Mouse (Mus musculus): Measurements from ENCODE around the gene Irgc1.
"Not testable (repeated sequence)": the region's sequence is repeated elsewhere in the genome, so short reads cannot be mapped to it uniquely, and the experiment has no call there.

Gene Irgc1

DNA sequence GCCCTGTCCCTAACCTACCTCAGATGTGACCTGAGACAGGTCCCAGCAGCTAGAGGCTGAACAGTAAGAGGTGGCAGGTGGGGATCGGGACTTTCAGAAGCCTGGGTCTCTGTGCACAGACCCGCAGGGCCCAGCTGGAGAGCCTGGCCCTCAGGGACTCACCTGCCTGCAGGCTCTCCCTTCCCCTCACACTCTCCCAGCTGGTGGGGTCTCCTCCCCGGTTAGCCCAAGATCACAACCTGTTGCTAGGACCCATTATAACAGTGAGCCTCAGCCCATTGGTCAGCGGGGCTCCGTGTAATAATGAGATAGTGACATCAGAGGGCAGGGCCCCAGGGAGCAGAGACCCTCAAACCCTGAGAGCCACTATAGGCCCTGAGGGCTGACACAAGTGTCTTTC, 16.8 kb downstream of the Irgc1 start:
- no peak for DNase-seq (ENCODE audit: low spot score in 2 of 2)

DNA sequence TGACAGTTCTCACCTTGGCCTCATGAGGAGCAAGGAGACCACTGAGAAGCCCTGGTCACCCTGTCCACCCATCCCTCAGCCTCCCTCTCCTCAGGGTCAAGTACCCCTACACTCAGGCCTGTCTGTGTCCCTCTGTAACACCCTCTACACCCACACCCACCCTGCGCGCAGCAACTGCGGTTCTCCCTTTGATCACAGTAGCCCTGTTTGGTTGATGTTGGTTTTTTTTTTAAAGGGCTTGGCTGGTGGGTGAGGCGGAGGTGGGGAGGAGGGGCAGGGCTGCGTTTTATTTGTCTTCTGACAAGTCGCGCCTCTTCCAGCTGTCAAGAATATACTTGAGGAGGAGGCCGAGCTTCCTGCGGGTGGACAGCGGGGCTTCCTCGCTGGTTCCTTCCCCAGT, 20.4 kb downstream of the Irgc1 start:
- no peak for DNase-seq (ENCODE audit: low spot score in 2 of 2)

GRCm38 (mm10) chr7:24430551-24431345, 21.3 kb downstream of the Irgc1 start:
- no peak for DNase-seq (ENCODE audit: low spot score in 2 of 2)

DNA sequence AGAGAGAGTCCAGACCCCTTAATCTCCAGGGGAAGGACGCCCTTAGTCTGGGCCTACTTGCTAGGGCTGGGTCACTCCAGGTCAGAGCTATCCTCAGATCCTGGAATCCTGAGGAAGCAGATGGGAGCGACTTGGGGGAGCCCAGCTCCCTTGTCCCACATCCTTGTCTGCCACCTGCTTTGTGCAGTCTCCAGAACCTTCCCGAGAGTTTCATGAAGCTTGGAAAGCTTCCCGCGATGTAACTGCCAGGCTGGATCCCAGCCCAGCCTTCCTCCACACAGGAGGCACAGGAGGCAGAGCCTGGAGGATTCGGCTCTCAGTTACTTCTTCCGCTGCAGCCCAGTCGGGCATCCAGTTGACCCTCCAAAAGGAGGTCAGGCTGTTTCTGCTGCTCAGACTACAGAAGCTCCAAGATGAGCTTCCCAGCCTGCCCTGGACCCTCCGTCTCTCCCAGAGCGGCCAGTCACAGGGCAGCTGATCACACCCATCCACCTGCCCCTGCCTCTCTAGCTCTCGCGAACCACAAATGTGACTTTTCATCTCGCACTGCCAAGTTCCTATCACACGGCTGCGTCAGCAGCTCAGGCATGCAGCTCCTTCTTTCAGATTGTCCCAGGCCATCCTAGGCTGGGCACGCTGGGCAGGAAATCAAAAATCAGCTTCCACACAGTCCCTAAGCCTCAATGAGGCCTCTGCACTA, 22.5 kb downstream of the Irgc1 start:
- peak; percentile 82 to 86 for DNase-seq (ENCODE audit: low spot score in 2 of 2)

DNA sequence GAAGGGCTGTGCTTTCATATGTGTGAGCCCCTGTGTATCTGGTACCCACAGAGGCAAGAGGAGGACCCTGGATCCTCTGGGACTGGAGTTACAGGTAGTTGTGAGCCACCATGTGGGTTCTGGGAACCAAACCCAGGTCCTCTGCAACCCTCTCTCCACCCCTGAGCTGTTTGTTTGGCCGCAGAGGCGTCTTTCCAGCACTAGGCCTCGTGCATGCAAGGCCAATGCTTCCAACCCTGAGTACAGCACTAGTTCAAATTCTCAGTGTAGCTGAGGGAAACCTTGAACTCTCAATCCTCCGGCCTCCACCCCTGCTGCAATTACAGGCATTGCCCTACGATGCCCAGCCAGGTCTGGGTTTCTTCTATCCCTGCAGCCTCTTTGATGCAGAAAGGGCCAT, 23.4 kb downstream of the Irgc1 start:
- no peak for DNase-seq (ENCODE audit: low spot score in 2 of 2)

- DNase-seq (ENCODE audit: low spot score in 2 of 2) = no peak
Measured at GRCm38 (mm10) chr7:24427168-24427567, 24.9 kb downstream of the Irgc1 start.

DNA sequence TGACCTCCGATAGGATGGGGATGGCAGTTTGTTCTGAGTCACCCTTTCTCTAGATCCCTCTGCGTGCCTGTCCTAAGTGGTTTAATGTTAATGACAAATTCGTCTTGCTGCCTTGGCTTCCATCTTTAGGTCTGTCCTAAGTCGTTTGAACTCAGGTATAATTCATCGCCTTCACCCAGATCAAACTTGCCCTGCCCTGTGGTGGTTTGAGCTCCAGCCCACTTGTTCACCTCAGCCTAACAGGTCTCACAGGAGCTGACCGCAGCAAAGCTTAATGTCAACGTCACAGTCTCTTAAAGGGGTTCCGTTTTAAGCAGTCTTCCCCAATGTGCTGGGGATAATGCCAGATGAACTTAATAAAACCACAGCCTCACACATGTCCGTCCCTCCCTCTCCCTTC, 26.2 kb downstream of the Irgc1 start:
- no peak for DNase-seq (ENCODE audit: low spot score in 2 of 2)

DNA sequence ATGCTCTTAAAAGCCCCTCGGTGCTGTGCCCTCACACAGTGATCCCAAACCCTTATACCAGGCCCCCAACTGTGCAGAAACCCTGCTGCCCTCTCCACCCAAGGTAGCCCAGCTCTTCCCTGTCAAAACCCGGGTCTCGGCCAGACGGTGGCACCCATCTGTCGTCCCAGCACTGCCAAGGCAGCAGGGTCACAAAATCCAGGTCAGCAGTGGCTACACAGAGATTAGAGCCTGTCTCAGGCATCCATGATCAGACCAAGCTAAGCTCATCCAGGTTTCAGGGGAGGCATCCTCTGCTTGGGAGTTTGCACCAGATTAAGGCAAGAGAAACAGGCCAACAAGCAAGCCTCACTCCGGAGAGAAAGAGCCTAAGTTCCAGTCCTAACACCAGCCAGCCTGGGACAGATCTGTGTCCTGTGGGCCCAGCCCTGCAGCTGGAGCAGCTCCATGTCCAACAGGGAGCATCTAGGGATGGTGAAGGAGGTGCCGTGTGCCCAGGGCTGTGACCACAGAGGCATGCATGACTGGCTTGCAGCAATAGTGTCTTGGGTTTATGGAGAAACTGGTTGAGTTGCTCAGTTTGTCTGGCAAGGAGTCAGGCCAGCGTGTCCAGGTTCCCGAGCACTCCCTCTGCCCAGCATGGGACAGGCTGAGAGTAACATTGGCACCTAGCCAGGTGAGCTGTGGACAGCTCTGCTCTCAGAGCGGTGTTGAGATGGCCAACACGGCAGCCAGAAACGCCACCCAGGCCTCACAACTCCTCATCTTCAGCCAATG, 28.0 kb downstream of the Irgc1 start:
- DNase-seq (ENCODE audit: low spot score in 2 of 2) = no peak

DNA sequence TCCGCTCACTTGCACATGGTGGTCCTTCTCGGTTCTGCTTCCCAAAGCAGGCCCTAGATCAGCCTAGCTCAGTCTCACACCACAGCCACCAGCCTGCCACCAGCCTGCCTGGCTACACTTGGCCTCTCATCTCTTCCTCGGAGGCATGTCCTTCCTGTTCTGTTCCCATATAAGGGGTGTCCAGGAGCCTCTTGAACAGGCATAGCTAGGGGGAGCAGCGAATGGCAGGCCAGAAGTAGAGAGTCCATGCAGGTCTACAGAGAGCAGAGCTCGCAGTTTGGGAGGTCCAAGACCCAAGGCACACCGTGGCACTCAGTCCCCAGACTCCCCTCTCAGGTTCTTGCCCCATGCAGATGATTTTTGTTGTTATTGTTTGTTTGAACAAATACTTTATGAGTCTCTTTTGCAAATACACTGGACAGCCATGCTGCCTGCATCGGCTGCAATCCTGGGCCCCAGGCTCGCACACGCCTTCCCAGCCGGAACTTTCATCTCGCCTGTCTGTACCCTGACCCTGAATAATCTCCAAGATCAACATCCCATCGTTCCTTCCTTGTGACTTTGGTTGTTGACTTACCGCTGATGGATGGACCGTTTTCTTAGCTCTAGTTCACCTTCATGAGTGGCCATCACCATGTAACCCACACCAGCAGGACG, 28.9 kb downstream of the Irgc1 start:
- DNase-seq (ENCODE audit: low spot score in 2 of 2) = no peak

DNA sequence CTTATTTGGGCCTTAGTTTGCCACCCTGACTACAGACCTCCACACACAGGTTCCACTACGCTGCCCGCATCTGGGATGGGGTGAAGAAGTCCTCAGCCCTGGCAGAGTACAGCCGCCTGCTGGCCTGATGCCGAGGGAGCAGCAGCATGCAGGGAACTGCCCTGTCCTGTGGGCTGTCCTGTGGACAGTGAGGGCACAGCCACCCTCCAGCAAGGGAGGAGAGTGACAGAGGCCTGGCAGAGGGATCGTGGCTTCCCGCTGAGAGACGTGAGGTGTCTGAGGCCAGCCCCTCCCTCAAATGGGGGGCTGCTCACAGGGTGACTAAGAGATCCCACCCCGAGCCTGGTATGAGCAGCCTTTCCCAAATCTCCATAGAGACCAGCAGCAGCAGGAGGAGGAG, 29.8 kb downstream of the Irgc1 start:
- DNase-seq (ENCODE audit: low spot score in 2 of 2) = no peak

GRCm38 (mm10) chr7:24421648-24422047, 30.4 kb downstream of the Irgc1 start:
- no peak for DNase-seq (ENCODE audit: low spot score in 2 of 2)

- no peak for DNase-seq (ENCODE audit: low spot score in 2 of 2)
Measured at GRCm38 (mm10) chr7:24419579-24419978, 32.5 kb downstream of the Irgc1 start.

- DNase-seq (ENCODE audit: low spot score in 2 of 2) = no peak
Measured at GRCm38 (mm10) chr7:24415261-24415660, 36.8 kb downstream of the Irgc1 start.

DNA sequence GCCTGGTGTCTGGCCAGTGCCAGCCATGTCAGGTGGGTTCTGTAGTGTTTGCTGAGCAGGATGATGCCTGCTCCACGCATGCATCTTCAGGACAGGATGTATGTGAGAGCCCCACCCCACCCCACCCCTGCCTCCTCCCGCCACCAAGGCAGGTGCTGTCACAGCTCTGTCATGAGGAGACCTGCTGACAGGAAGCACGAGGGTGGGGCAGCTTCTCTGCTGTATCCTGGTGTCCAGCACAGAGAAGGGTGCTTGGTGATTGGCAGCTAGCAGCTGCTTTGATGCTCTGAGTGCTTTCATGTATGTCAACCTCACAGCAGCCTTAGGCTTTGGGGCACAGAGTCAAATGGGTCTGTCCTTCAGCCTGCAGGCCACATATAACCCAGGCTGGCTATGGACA, 38.5 kb downstream of the Irgc1 start:
- DNase-seq (ENCODE audit: low spot score in 2 of 2) = no peak

DNA sequence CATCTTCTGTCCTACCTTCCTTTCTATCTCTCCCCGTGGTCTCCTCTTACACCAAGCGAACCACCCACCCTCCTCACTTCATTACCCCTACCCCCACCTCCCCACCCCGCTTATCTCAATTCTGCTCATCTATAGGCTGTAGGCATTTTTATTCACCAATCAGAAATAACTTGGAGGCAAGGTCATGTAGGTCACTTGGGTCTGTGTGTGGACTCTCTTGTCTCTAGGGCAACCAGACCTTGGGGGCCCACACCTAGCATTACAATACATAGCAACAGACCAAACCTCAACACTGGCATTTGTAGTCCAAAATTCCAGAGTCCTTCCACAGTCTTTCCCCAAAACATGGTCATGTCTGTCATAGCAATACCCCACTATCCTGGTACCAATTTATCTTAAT, 41.3 kb downstream of the Irgc1 start:
- no peak for DNase-seq (ENCODE audit: low spot score in 2 of 2)

DNA sequence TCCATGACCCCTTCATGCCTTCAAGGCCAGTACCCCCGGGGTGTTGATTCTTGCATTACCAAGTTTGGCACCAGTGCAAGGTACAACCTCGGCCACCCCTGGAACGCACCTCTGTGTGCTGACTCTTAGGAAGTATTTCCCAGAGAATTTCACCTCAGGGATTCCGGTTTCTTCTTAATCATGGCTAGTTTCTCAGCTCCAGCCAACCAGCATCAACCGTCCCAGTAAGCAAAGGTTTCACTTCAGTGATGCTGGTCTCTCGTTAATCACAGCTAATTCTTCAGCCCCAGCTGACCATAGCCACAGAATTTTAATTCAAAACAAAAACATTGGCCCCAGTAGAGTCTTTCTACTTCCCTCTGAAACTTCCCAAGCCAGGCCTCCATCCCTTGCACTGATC, 42.0 kb downstream of the Irgc1 start:
- DNase-seq (ENCODE audit: low spot score in 2 of 2) = no peak

DNA sequence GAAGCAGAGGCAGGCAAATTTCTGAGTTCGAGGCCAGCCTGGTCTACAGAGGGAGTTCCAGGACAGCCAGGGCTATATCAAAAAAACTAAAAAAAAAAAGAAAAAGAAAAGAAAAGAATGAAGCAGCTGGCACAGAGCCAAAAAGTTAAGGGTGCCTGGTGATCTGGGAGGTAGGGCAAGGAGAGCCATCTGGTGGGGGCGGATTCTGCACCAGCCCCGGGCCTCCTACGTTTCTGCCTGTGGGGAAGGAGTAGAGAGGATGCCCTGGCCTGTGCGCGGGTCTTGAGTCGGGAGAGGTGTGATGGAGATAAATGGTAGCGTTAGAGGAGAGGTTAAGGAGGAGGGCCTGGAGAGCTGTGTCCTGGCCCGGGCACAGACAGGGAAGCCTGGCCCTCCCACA, 43.9 kb downstream of the Irgc1 start:
- DNase-seq (ENCODE audit: low spot score in 2 of 2) = no peak

GRCm38 (mm10) chr7:24406528-24407344, 45.4 kb downstream of the Irgc1 start:
- DNase-seq (ENCODE audit: low spot score in 2 of 2) = peak in 1 of 2 experiments; percentile 30

- no peak for DNase-seq (ENCODE audit: low spot score in 2 of 2)
Measured at GRCm38 (mm10) chr7:24405649-24406048, 46.4 kb downstream of the Irgc1 start.

DNA sequence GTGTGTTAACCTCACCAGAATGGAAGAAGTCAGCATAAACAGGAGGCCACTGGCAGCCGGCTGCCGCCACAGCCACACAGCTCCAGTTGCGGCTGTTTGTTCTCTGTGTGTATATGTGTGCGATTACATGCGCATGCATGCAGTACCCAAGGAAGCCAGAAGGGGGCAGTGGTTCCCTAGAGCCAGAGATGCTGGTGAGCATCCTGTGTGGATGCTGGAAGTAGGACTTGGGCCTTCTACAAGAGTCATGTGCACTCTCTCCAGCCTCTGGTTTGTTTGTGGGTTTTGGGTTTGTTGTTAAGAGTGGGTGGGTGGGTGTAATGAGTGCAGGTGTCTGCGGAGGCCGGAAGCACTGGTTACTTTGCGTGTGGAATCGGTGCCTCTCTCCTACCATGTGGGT, 49.2 kb downstream of the Irgc1 start:
- no peak for DNase-seq (ENCODE audit: low spot score in 2 of 2)

DNA sequence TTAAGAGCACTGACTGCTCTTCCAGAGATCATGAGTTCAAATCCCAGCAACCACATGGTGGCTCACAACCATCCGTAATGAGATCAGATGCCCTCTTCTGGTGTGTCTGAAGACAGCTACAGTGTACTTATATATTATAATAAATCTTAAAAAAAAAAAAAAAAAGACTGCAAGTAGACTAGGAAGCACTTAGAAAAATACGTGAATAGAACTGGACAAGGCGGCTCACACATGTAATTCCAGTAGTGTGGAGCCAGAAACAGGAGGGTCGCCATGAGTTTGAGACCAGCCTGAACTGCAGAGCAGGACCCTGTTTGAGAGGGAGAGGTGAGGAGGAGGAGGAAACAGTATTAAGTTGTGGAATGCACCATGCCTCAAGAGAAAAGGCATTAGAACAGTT, 51.6 kb downstream of the Irgc1 start:
- not testable (repeated sequence) for DNase-seq (ENCODE audit: low spot score in 2 of 2)

Measured in right cerebral cortex, postnatal 36 days (tissue).